Mouse (Mus musculus): Measurements from ENCODE around the gene Zfp219. TPM values are rescaled to one million over a fixed set of nuclear protein-coding genes. Genes with fewer than 3 reads are reported as not detected.

The Zfp219 gene
- polyA plus RNA-seq, 1 experiment from 2014 or later: 9.0 TPM

DNA sequence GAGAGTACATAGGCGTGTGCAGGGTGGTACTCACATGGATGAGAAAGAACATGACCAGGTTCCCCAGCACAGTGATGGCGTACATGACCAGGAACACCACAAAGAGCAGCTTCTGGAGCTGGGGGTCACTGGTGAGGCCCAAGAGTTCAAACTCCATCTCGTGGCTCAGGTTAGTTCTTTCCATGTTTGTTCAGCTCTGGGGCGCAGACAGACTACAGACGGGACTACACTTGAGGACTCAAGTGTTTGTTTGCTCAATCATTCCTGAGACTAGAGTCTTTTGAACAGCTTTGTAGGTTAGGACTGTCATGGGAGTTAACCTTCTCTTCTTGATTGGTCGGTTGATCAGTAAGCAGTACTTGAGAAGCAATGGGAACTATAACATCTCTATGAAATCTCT, 15.4 kb upstream of the Zfp219 start:
- 64% methylated on average over 6 of the region's 6 CpGs for WGBS (ENCODE audit: insufficient replicate concordance)
- H3K4me2 ChIP-seq: no peak overlapping the region
- no peaks in the 10 kb centered on the region for H3K36me3 ChIP-seq (replicated peaks)
- no peak overlapping the region for H3K27ac ChIP-seq (replicated peaks)
- 0 out of 2 replicates have a peak, but pooled peaks cover 3% of the 10 kb centered on the region for H3K27me3 ChIP-seq
- no peaks in the 10 kb centered on the region for H3K4me1 ChIP-seq (replicated peaks)
- H3K9me3 ChIP-seq (replicated peaks): no peaks in the 10 kb centered on the region
- 0 out of 2 replicates have a peak, but pooled peaks have one; percentile 42 for ATAC-seq (ENCODE audit: insufficient read depth)
- no peak overlapping the region for H3K9ac ChIP-seq
- H3K4me3 ChIP-seq (replicated peaks): no peak overlapping the region

DNA sequence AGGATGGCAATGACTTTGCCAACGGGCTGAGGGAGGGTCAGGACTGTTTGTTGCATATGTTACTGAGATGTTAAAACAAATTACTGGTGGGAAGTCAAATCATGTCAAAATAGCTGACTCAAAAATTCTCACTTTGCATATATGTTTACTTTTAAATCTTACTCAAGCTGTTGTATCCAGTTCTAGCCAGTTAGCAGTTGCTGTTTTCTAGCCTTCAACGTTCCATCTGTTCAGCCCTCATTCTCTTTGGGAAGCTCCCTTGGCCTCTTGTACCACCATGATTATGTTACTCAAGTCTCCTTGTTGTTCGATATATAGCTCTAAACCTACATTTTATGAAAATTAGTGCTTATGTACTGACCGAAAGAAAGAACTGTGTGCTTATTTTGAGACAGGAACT, 5.8 kb upstream of the Zfp219 start:
- no peaks in the 10 kb centered on the region for H3K9me3 ChIP-seq (replicated peaks)
- no peak overlapping the region for H3K9ac ChIP-seq
- no peaks in the 10 kb centered on the region for H3K36me3 ChIP-seq (replicated peaks)
- H3K4me3 ChIP-seq (replicated peaks): no peak overlapping the region
- 71% methylated on average over 4 of the region's 4 CpGs for WGBS (ENCODE audit: insufficient replicate concordance)
- H3K4me2 ChIP-seq: no peak overlapping the region
- H3K27ac ChIP-seq (replicated peaks): no peak overlapping the region
- H3K27me3 ChIP-seq: no peaks in the 10 kb centered on the region
- no peak for ATAC-seq (ENCODE audit: insufficient read depth)
- peaks cover 42% of the 10 kb centered on the region for H3K4me1 ChIP-seq (replicated peaks)

DNA sequence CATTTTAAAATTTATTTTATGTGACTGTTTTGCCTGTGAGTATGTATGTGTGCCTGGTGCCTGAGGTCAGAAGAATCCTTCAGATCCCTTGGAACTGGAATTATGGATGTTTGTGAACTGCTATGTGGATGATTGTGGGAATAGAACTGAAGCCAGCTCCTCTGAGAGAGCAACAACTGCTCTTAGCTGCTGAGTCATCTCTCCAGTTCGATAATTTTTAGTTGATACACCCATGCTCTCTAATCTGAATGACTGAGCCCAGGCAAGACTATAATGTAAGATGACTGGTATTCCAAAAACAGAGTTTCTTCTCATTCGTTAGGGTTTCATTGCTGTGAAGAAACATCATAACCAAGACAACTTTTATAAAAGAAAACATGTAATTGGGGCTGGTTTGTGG, 3.6 kb upstream of the Zfp219 start:
- ATAC-seq (ENCODE audit: insufficient read depth): peak; percentile 24; the same call in 1 of the 2 replicates
- no peak overlapping the region for H3K4me3 ChIP-seq (replicated peaks)
- H3K4me1 ChIP-seq (replicated peaks): peaks cover 55% of the 10 kb centered on the region

DNA sequence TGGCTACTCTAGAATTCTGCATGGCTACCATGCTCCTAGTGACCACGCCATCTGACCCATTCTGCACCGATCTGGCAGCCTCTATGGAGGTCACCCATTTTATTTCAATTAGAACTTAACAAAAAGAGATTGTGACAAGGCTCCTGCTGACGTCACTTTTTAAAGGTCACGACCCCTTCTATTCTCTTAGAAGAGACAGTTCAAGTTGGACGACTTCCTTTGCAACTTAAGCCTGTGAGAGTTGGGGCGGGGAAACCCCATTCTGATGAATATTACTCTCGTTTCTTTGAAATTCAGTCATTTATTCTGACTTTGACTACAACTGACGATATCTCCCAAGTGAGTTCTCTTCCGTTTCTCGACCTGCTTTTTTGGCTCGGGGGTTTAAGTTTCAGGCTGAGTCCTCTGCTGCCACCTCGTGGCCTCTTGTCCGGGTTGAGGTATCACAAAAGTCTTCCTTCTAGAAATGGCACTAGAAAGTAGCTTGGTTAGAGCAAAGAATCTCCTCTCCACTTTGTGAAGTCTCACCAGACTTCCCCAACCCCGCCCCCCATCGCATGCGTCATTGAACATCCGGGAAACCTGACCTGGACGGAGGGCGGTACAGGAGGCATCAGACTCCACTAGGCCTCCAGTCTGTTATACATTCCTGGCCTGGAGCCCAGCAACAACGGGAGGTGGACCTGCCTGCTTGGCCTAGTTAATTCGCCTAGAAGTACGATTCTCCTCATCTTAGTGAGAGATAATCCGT, 2.4 kb upstream of the Zfp219 start:
- peak overlapping the region; percentile 43 for H3K4me3 ChIP-seq (replicated peaks)
- no peaks in the 10 kb centered on the region for H3K36me3 ChIP-seq (replicated peaks)
- no peaks in the 10 kb centered on the region for H3K27me3 ChIP-seq
- 7% methylated on average over 23 of the region's 23 CpGs for WGBS (ENCODE audit: insufficient replicate concordance)
- H3K4me2 ChIP-seq: peak overlapping the region; percentile 71
- peak overlapping the region; percentile 49 for H3K9ac ChIP-seq
- H3K9me3 ChIP-seq (replicated peaks): no peaks in the 10 kb centered on the region
- peak; percentile 11; the same call in 1 of the 2 replicates for ATAC-seq (ENCODE audit: insufficient read depth)
- H3K4me1 ChIP-seq (replicated peaks): peaks cover 67% of the 10 kb centered on the region
- peak overlapping the region; percentile 96 for H3K27ac ChIP-seq (replicated peaks)

More for the DNA sequence above, 3.6 kb upstream of the Zfp219 start:
- Histone ChIP-seq H3K27ac (replicated peaks) (peak overlapping the region; percentile 96), H3K4me2 (peak overlapping the region; percentile 71), H3K27me3 (no peaks in the 10 kb centered on the region), H3K9ac (no peak overlapping the region), H3K36me3 (replicated peaks) (no peaks in the 10 kb centered on the region), H3K9me3 (replicated peaks) (no peaks in the 10 kb centered on the region)
- WGBS (ENCODE audit: insufficient replicate concordance): 35% methylated on average over 2 of the region's 2 CpGs

DNA sequence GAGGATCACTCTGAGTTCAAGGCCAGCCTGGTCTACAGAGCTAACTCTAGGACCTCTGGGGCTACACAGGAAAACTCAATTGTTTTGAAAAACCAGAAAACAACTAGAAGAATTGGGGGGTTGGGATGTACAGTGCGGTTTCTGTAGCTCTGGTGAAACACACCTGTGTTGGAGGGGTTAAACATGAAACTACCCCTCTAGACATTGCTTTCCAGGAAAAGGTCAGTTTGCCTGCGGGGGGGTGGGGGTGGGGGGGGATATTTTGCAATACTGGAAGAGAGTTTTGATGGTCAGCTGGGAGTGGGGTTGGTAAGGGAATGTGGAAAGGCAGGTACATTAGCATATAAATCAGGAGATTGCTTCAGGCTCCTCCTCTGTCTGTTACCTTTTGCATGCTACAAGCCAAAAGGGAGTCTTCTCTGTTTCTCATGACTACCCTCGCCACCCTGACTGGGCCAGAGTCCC, 1.7 kb upstream of the Zfp219 start:
- no peak overlapping the region for H3K9ac ChIP-seq
- H3K4me3 ChIP-seq (replicated peaks): 0 out of 2 replicates have a peak overlapping the region, but pooled peaks have one; percentile 43
- H3K4me2 ChIP-seq: peak overlapping the region; percentile 93
- H3K27ac ChIP-seq (replicated peaks): peak overlapping the region; percentile 96
- H3K27me3 ChIP-seq: no peaks in the 10 kb centered on the region
- H3K9me3 ChIP-seq (replicated peaks): no peaks in the 10 kb centered on the region
- peaks cover 72% of the 10 kb centered on the region for H3K4me1 ChIP-seq (replicated peaks)
- WGBS (ENCODE audit: insufficient replicate concordance): 53% methylated on average over 3 of the region's 3 CpGs
- ATAC-seq (ENCODE audit: insufficient read depth): no peak
- H3K36me3 ChIP-seq (replicated peaks): no peaks in the 10 kb centered on the region

DNA sequence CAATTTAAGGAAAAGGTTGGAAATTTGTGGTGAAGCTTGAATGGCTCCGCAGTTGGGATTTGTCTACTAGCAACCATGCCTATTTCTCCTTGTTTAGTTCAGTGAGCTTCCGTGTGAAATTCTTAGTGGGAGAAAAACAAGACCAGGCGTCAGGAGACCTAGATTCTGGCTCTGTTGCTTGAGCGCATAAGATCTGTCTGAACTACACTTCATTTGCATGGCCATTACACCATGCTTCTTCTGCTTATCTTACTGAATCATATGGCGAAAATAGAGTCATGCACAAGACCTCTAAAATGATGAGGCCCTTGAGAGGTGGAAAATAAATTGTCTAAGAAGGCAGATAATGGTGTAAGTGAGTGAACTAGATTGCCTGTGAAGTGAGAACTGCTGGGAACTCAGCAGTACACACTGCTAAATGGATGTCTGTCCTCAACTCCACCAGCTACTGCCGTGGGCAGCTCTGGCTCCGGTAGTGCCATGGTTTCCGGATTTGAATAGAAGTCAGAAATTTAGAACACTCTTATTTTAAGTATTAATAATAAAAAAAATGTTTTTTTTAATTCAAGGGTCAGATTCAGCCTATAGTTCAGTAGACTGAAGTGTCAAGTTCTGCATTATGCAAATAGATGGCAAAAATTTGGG, 1.2 kb upstream of the Zfp219 start:
- Histone ChIP-seq H3K9me3 (replicated peaks) (no peaks in the 10 kb centered on the region), H3K4me3 (replicated peaks) (no peak overlapping the region), H3K4me1 (replicated peaks) (peaks cover 77% of the 10 kb centered on the region), H3K27me3 (no peaks in the 10 kb centered on the region), H3K27ac (replicated peaks) (peak overlapping the region; percentile 96), H3K4me2 (peak overlapping the region; percentile 93), H3K9ac (peak overlapping the region; percentile 13; the same call in 1 of the 2 replicates), H3K36me3 (replicated peaks) (no peaks in the 10 kb centered on the region)
- ATAC-seq (ENCODE audit: insufficient read depth): no peak
- WGBS (ENCODE audit: insufficient replicate concordance): 48% methylated on average over 8 of the region's 8 CpGs

DNA sequence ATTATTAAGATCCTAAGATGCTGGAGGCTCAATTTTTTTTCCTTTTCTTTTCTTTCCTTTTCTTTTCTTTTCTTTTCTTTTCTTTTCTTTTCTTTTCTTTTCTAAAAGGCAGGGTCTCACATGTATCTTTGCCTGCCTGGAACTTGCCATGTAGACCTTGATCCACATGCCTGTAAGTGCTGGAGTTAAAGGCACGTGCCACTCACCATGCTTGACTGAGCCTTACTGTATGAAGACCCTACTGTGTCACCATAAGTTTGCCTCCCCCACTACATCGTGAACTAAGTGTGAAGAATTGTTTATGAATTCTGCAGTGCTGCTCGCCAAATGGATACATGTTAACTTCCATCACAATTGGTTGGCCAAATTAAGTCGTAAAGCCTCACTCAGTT, 601 bp upstream of the Zfp219 start:
- H3K27ac ChIP-seq (replicated peaks): peak overlapping the region; percentile 96
- ATAC-seq (ENCODE audit: insufficient read depth): no peak
- 63% methylated on average over 4 of the region's 4 CpGs for WGBS (ENCODE audit: insufficient replicate concordance)
- H3K36me3 ChIP-seq (replicated peaks): no peaks in the 10 kb centered on the region
- H3K4me3 ChIP-seq (replicated peaks): peak overlapping the region; percentile 76; the same call in 1 of the 2 replicates
- H3K27me3 ChIP-seq: no peaks in the 10 kb centered on the region
- H3K4me2 ChIP-seq: peak overlapping the region; percentile 93
- H3K9me3 ChIP-seq (replicated peaks): no peaks in the 10 kb centered on the region
- no peak overlapping the region for H3K9ac ChIP-seq
- peaks cover 83% of the 10 kb centered on the region for H3K4me1 ChIP-seq (replicated peaks)

DNA sequence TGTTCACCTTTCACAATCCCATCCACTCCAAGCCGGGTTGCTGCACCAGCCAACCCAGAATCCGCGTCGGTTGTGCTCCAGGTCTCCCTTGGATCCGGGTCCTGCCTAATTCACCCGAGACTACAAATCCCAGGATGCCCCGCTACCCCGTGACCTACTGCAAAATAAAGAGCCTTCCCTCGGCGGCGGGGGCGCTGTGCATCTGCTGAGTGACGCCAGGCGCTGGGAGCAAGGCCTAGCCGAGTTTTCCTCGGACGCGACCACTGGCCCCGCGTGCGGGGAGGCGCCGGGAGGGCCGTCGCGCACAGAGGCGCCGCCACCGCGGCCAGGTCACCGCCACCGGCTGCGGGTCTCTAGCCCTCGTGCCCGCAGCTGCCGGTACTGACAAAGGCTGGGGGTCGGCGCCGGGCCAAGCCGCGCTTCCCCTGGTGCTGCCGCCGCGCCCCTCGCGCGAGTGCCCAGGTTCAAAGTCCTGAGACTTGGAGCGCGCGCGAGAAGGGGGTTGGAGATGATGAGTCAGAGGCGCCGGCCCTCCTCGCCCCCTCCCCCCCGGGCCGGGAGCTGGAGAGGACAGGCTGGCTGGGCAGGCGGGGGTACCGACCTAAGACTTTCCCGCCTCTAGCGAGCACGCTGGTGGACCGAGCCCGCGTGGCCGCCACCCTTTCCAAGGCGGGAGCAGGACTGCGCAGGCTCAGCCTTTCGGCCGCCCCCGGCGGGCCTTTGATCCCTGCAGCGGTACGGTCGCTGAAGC, 768 bp downstream of the Zfp219 start:
- no peaks in the 10 kb centered on the region for H3K27me3 ChIP-seq
- under 1% methylated on average over 73 of the region's 74 CpGs for WGBS (ENCODE audit: insufficient replicate concordance)
- H3K4me2 ChIP-seq: peak overlapping the region; percentile 93
- H3K27ac ChIP-seq (replicated peaks): peak overlapping the region; percentile 96
- peak overlapping the region; percentile 91 for H3K9ac ChIP-seq
- ATAC-seq (ENCODE audit: insufficient read depth): peak; percentile 81
- peak overlapping the region; percentile 76 for H3K4me3 ChIP-seq (replicated peaks)
- peaks cover 89% of the 10 kb centered on the region for H3K4me1 ChIP-seq (replicated peaks)
- H3K36me3 ChIP-seq (replicated peaks): no peaks in the 10 kb centered on the region
- no peaks in the 10 kb centered on the region for H3K9me3 ChIP-seq (replicated peaks)

DNA sequence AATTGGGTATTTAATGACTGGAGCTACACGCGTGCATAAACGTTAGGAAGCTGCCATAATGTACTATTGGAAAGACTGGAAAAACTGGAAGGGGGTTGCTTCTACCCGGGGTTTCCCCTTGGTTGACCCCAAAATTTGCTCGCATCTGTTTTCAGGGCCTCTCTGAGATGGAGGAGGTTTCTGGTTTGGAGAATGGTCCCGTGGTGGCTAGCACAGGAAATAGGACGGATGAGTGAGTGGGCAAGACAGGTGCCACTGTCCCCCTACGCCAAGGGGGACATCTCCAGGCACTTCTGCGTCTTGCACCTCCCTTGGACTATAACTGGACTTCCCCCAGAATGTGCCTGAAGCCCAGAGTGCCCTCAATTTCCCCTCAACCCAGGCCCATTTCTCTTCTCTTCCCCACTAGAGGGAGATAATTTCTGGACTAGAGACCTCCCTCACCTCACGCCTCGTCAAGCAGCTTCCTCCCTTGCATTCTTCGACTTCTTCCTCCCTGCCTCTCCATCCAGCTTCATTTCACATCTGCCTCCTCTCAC, 1.4 kb downstream of the Zfp219 start:
- H3K4me1 ChIP-seq (replicated peaks): peaks cover 87% of the 10 kb centered on the region
- H3K4me3 ChIP-seq (replicated peaks): peak overlapping the region; percentile 76
- peak; percentile 19 for ATAC-seq (ENCODE audit: insufficient read depth)
- no peaks in the 10 kb centered on the region for H3K36me3 ChIP-seq (replicated peaks)
- peak overlapping the region; percentile 93 for H3K4me2 ChIP-seq
- no peaks in the 10 kb centered on the region for H3K27me3 ChIP-seq
- peak overlapping the region; percentile 91 for H3K9ac ChIP-seq
- H3K9me3 ChIP-seq (replicated peaks): no peaks in the 10 kb centered on the region
- 24% methylated on average over 12 of the region's 12 CpGs for WGBS (ENCODE audit: insufficient replicate concordance)
- H3K27ac ChIP-seq (replicated peaks): peak overlapping the region; percentile 96

DNA sequence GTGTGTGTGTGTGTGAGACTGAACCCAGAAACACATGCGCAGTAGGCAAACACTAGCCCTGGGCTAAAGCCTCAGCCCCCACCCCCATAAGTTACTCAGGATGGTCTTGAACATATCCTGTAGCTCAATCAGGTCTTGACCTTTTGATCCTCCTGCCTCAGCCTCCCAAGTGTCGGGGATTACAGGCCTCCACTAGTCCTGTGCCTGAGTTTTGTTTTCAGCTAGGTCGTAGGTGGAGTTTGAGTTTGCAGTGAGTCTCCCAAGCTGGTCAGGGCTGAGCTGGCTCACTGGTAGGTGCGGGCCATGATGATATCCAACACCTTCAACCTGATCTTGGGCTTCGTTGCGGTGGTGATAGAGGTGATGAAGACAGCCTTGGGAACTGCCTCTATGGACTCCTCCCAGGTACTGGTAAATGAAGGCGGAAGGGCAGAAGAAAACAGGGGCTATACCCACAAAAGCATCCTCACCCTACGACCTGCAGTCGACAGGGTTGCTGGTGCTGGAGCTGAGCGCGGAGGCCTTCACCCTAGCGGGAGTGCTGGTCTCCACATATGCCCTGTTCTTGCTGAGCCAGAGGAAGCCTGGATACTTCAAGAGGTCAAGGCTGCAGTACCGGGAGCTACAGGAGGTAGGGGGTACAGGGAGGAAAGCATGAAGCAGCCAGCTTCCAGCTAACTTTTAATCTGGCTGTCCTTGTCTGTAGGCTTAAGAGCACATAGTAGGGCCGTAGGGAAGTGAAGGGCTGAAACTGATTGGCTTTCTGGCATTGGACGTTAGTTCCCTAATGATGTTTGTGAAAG, 2.1 kb downstream of the Zfp219 start:
- peak overlapping the region; percentile 76; the same call in 1 of the 2 replicates for H3K4me3 ChIP-seq (replicated peaks)
- ATAC-seq (ENCODE audit: insufficient read depth): no peak
- H3K4me1 ChIP-seq (replicated peaks): peaks cover 86% of the 10 kb centered on the region
- peak overlapping the region; percentile 93 for H3K4me2 ChIP-seq
- H3K27me3 ChIP-seq: no peaks in the 10 kb centered on the region; the same call in 1 of the 2 replicates
- H3K36me3 ChIP-seq (replicated peaks): no peaks in the 10 kb centered on the region
- H3K27ac ChIP-seq (replicated peaks): no peak overlapping the region
- no peak overlapping the region for H3K9ac ChIP-seq
- 80% methylated on average over 15 of the region's 15 CpGs for WGBS (ENCODE audit: insufficient replicate concordance)
- H3K9me3 ChIP-seq (replicated peaks): no peaks in the 10 kb centered on the region
